Mouse (Mus musculus): ENCODE measurements around the gene Dennd1a.

DNA sequence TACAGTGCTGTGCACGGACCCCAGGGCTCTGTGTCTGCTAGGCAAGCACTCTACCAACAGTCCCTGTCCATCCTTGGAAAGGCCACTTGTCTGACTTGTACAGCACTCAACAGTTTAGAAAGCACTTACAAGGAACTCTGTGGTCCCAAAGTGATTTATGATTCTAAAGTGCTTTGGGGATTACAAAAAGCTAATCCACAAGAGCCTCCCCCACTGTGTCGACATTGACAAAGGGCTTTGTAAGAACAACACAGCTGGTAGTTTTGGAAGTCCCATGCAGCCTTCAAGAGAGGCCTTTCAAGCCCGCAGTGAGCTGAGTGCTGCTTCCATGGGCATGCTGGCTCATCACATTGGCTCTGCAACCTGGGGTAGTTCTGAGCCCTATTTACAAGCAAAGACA lies 523.6 kb downstream of the Dennd1a start:
- TF ChIP-seq NANOG (IDR thresholded peaks at IDR 0.05; ENCODE audit: borderline replicate concordance, low read length) (no peak), CTCF (conservative IDR thresholded peaks at IDR 0.05; ENCODE audit: low read length) (no peak), POU5F1 (IDR thresholded peaks at IDR 0.05; ENCODE audit: borderline replicate concordance, low read length) (no peak)
